Mouse (Mus musculus): ENCODE results near the gene Tnrc6b. TPM values are rescaled to one million over a fixed set of nuclear protein-coding genes. Genes with fewer than 3 reads are reported as not detected.

Tnrc6b gene
- polyA plus RNA-seq, 1 experiment from 2014 or later: 10.1 TPM

GRCm38 (mm10) chr15:80784553-80784971, 73.4 kb downstream of the Tnrc6b start:
- TF ChIP-seq CTCF (IDR thresholded peaks at IDR 0.05) (peak; percentile 51), EP300 (IDR thresholded peaks at IDR 0.05) (no peak)
- Histone ChIP-seq H3K36me3 (ENCODE audit: insufficient read depth, low read length) (no peaks in the 10 kb centered on the region), H3K27me3 (replicated peaks; ENCODE audit: insufficient read depth, low read length) (no peaks in the 10 kb centered on the region), H3K4me1 (ENCODE audit: insufficient read depth, low read depth, low read length) (peaks cover 4% of the 10 kb centered on the region; the same call in 1 of the 2 replicates), H3K4me2 (replicated peaks; ENCODE audit: low read depth, low read length) (no peak overlapping the region), H3K4me3 (ENCODE audit: low read depth, low read length) (no peak overlapping the region), H3K27ac (ENCODE audit: low read length) (no peak overlapping the region), H3K9me3 (ENCODE audit: low read length) (no peaks in the 10 kb centered on the region), H3K9ac (replicated peaks; ENCODE audit: low read depth) (no peak overlapping the region)
- DNase-seq (ENCODE audit: low spot score) (peak; percentile 84), ATAC-seq (peak; percentile 90)
- 34% methylated on average over 7 of the region's 7 CpGs for WGBS

GRCm38 (mm10) chr15:80785699-80786098, 74.6 kb downstream of the Tnrc6b start:
- H3K4me1 ChIP-seq (ENCODE audit: insufficient read depth, low read depth, low read length): peaks cover 4% of the 10 kb centered on the region; the same call in 1 of the 2 replicates
- no peaks in the 10 kb centered on the region for H3K36me3 ChIP-seq (ENCODE audit: insufficient read depth, low read length)
- DNase-seq (ENCODE audit: low spot score) (peak; percentile 16), ATAC-seq (no peak)
- TF ChIP-seq EP300 (IDR thresholded peaks at IDR 0.05): no peak
- no peak for TF ChIP-seq CTCF (IDR thresholded peaks at IDR 0.05)
- H3K27ac ChIP-seq (ENCODE audit: low read length): no peak overlapping the region
- H3K4me3 ChIP-seq (ENCODE audit: low read depth, low read length): no peak overlapping the region
- H3K27me3 ChIP-seq (replicated peaks; ENCODE audit: insufficient read depth, low read length): no peaks in the 10 kb centered on the region
- no peak overlapping the region for H3K4me2 ChIP-seq (replicated peaks; ENCODE audit: low read depth, low read length)
- 85% methylated on average over 1 of the region's 1 CpGs for WGBS
- no peaks in the 10 kb centered on the region for H3K9me3 ChIP-seq (ENCODE audit: low read length)
- no peak overlapping the region for H3K9ac ChIP-seq (replicated peaks; ENCODE audit: low read depth)

GRCm38 (mm10) chr15:80787746-80788145, 76.6 kb downstream of the Tnrc6b start:
- Histone ChIP-seq H3K27me3 (replicated peaks; ENCODE audit: insufficient read depth, low read length) (no peaks in the 10 kb centered on the region), H3K27ac (ENCODE audit: low read length) (no peak overlapping the region), H3K36me3 (ENCODE audit: insufficient read depth, low read length) (no peaks in the 10 kb centered on the region), H3K9ac (replicated peaks; ENCODE audit: low read depth) (no peak overlapping the region), H3K4me2 (replicated peaks; ENCODE audit: low read depth, low read length) (no peak overlapping the region), H3K4me3 (ENCODE audit: low read depth, low read length) (no peak overlapping the region), H3K4me1 (ENCODE audit: insufficient read depth, low read depth, low read length) (peaks cover 4% of the 10 kb centered on the region; the same call in 1 of the 2 replicates), H3K9me3 (ENCODE audit: low read length) (no peaks in the 10 kb centered on the region)
- no peak for TF ChIP-seq CTCF (IDR thresholded peaks at IDR 0.05)
- no peak for ATAC-seq
- no peak for DNase-seq (ENCODE audit: low spot score)
- WGBS: 82% methylated on average over 4 of the region's 4 CpGs

- WGBS: 77% methylated on average over 3 of the region's 3 CpGs
- ATAC-seq (no peak), DNase-seq (ENCODE audit: low spot score) (peak; percentile 59)
- Histone ChIP-seq H3K27me3 (replicated peaks; ENCODE audit: insufficient read depth, low read length) (no peaks in the 10 kb centered on the region), H3K9me3 (ENCODE audit: low read length) (no peaks in the 10 kb centered on the region), H3K4me1 (ENCODE audit: insufficient read depth, low read depth, low read length) (no peaks in the 10 kb centered on the region; the same call in 1 of the 2 replicates), H3K9ac (replicated peaks; ENCODE audit: low read depth) (no peak overlapping the region), H3K27ac (ENCODE audit: low read length) (no peak overlapping the region), H3K4me2 (replicated peaks; ENCODE audit: low read depth, low read length) (no peak overlapping the region), H3K36me3 (ENCODE audit: insufficient read depth, low read length) (no peaks in the 10 kb centered on the region), H3K4me3 (ENCODE audit: low read depth, low read length) (no peak overlapping the region)
- TF ChIP-seq EP300 (IDR thresholded peaks at IDR 0.05): no peak
- no peak for TF ChIP-seq CTCF (IDR thresholded peaks at IDR 0.05)
Measured at GRCm38 (mm10) chr15:80792556-80792955, 81.4 kb downstream of the Tnrc6b start.

GRCm38 (mm10) chr15:80795076-80795475, 84.0 kb downstream of the Tnrc6b start:
- ATAC-seq: no peak
- Histone ChIP-seq H3K9ac (replicated peaks; ENCODE audit: low read depth) (no peak overlapping the region), H3K9me3 (ENCODE audit: low read length) (no peaks in the 10 kb centered on the region), H3K36me3 (ENCODE audit: insufficient read depth, low read length) (no peaks in the 10 kb centered on the region), H3K27ac (ENCODE audit: low read length) (no peak overlapping the region), H3K4me1 (ENCODE audit: insufficient read depth, low read depth, low read length) (no peaks in the 10 kb centered on the region; the same call in 1 of the 2 replicates), H3K4me2 (replicated peaks; ENCODE audit: low read depth, low read length) (no peak overlapping the region), H3K4me3 (ENCODE audit: low read depth, low read length) (no peak overlapping the region), H3K27me3 (replicated peaks; ENCODE audit: insufficient read depth, low read length) (no peaks in the 10 kb centered on the region)
- 85% methylated on average over 1 of the region's 1 CpGs for WGBS
- TF ChIP-seq EP300 (IDR thresholded peaks at IDR 0.05) (no peak), CTCF (IDR thresholded peaks at IDR 0.05) (no peak)
- DNase-seq (ENCODE audit: low spot score): no peak

- no peaks in the 10 kb centered on the region for H3K27me3 ChIP-seq (replicated peaks; ENCODE audit: insufficient read depth, low read length)
- TF ChIP-seq EP300 (IDR thresholded peaks at IDR 0.05) (no peak), CTCF (IDR thresholded peaks at IDR 0.05) (no peak)
- H3K4me1 ChIP-seq (ENCODE audit: insufficient read depth, low read depth, low read length): peaks cover 5% of the 10 kb centered on the region; the same call in 1 of the 2 replicates
- no peaks in the 10 kb centered on the region for H3K9me3 ChIP-seq (ENCODE audit: low read length)
- ATAC-seq: peak; percentile 80
- H3K4me2 ChIP-seq (replicated peaks; ENCODE audit: low read depth, low read length): peak overlapping the region; percentile 63
- peak; percentile 82 for DNase-seq (ENCODE audit: low spot score)
- no peaks in the 10 kb centered on the region for H3K36me3 ChIP-seq (ENCODE audit: insufficient read depth, low read length)
- peak overlapping the region; percentile 81 for H3K27ac ChIP-seq (ENCODE audit: low read length)
- H3K9ac ChIP-seq (replicated peaks; ENCODE audit: low read depth): peak overlapping the region; percentile 9; the same call in 1 of the 2 replicates
- WGBS: 3% methylated on average over 6 of the region's 6 CpGs
- H3K4me3 ChIP-seq (ENCODE audit: low read depth, low read length): peak overlapping the region; percentile 50
Measured at GRCm38 (mm10) chr15:80797757-80798156, 86.6 kb downstream of the Tnrc6b start.

All from lung, postnatal 0 days (tissue).